11 mouse cellular contexts compared by ENCODE assay signal in the genomic region with DNA sequence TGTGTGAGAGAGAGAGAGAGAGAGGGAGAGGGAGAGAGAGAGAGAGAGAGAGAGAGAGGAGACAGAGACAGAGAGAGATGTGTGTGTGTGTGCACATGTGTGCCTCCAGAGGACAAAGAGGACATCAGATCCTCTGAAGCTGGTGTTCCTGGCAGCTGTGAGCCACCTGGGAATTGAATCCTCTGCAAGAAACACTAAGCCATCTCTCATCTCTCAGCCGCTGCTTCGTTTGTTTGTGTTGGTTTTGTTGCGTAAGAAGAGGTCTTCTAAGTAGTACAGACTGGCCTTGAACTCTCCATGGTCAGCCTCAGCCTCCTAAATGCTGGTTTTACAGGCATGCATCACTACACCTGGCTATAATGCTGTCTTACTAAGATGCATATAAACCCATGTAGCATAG. TPM values are rescaled to one million over a fixed set of nuclear protein-coding genes. Genes with fewer than 3 reads are reported as not detected.
DNase-seq lines count a peak whose midpoint lies in the region; ATAC-seq lines count a peak whose summit lies in the region.
"Had no signal": no experiment of that assay in that cellular context is flagged by ENCODE, and none has a peak within 500 bp of the region (broad histone marks: within the 10 kb centered on the region; RNA-seq: fewer than 3 reads in every experiment).

No protein-coding gene starts in this region.

- 23% methylated on average over 3 of the region's 3 CpGs for WGBS in lung, embryonic 15.5 days
- 67% methylated on average over 3 of the region's 3 CpGs for WGBS in limb, embryonic 10.5 days

- H3K4me2 ChIP-seq in lung, embryonic 15.5 days = no peak overlapping the region
- H3K4me2 ChIP-seq: forebrain, embryonic 12.5 days; hindbrain, embryonic 15.5 days; limb, embryonic 15.5 days; midbrain, embryonic 15.5 days had no signal

- no peak overlapping the region for H3K4me3 ChIP-seq in lung, embryonic 15.5 days
- H3K4me3 ChIP-seq in limb, embryonic 10.5 days = no peak overlapping the region
- H3K4me3 ChIP-seq: forebrain, embryonic 12.5 days; hindbrain, embryonic 15.5 days; limb, embryonic 15.5 days; midbrain, embryonic 15.5 days had no signal

- no peak for ATAC-seq in lung, embryonic 15.5 days (ENCODE audit: borderline replicate concordance, extremely low read depth, low FRiP score, low TSS enrichment)

- H3K9ac ChIP-seq in lung, embryonic 15.5 days = no peak overlapping the region
- H3K9ac ChIP-seq: forebrain, embryonic 12.5 days; hindbrain, embryonic 15.5 days; limb, embryonic 15.5 days; midbrain, embryonic 15.5 days had no signal

- no peak for DNase-seq in lung, postnatal 14 days
- peak; percentile 26 for DNase-seq in brain, adult 2 months (ENCODE audit: low read depth, low spot score)
- peak; percentile 47 for DNase-seq in gastrocnemius, postnatal 25 days
- no peak for DNase-seq in limb, embryonic 10.5 days (ENCODE audit: low spot score)
- no peak for DNase-seq in natural killer cell, adult 2 months (ENCODE audit: low spot score in 2 of 2)
- no peak for DNase-seq in ovary, postnatal 14 days (ENCODE audit: low spot score)

- peak overlapping the region; percentile 61; the same call in 1 of the 2 replicates for H3K27ac ChIP-seq in lung, embryonic 15.5 days
- peak overlapping the region; percentile 58; the same call in 1 of the 2 replicates for H3K27ac ChIP-seq in limb, embryonic 10.5 days
- H3K27ac ChIP-seq: limb, embryonic 15.5 days had no signal

- no peaks in the 10 kb centered on the region for H3K36me3 ChIP-seq in lung, embryonic 15.5 days
- no peaks in the 10 kb centered on the region for H3K36me3 ChIP-seq in limb, embryonic 10.5 days
- H3K36me3 ChIP-seq: forebrain, embryonic 12.5 days; hindbrain, embryonic 15.5 days; limb, embryonic 15.5 days; midbrain, embryonic 15.5 days had no signal

- H3K27me3 ChIP-seq in lung, embryonic 15.5 days = no peaks in the 10 kb centered on the region
- no peaks in the 10 kb centered on the region for H3K27me3 ChIP-seq in limb, embryonic 10.5 days (ENCODE audit: low read depth, poor library complexity, severe bottlenecking)
- H3K27me3 ChIP-seq: hindbrain, embryonic 15.5 days; limb, embryonic 15.5 days had no signal

- no peaks in the 10 kb centered on the region for H3K9me3 ChIP-seq in lung, embryonic 15.5 days
- no peaks in the 10 kb centered on the region for H3K9me3 ChIP-seq in limb, embryonic 10.5 days (replicated peaks)
- H3K9me3 ChIP-seq: forebrain, embryonic 12.5 days; hindbrain, embryonic 15.5 days; limb, embryonic 15.5 days; midbrain, embryonic 15.5 days had no signal

- H3K4me1 ChIP-seq in lung, embryonic 15.5 days = peaks cover 15% of the 10 kb centered on the region
- peaks cover 14% of the 10 kb centered on the region for H3K4me1 ChIP-seq in limb, embryonic 10.5 days

RNA-seq across cellular contexts. Expression of gene Fam189a2, which starts 12.9 kb away (rescaled TPM):
- polyA plus RNA-seq in lung, embryonic 15.5 days (2015; fragmentation: Nextera tagmentation; extraction: Ambion mirVana) = 1.4 and 1.5 TPM in 2 replicates
- total RNA-seq in gastrocnemius, postnatal 25 days (2021) = 10 to 100 TPM; 22.5 to 31.0 TPM
- 0.20 and 0.28 TPM in 2 replicates for polyA plus RNA-seq in limb, embryonic 10.5 days (2016; fragmentation: Nextera tagmentation; extraction: Ambion mirVana)

Comparison
In these comparisons a context has a peak if more than half of its experiments do, and no peak if none do; other contexts are left out.
1. DNase-seq: peak in brain, adult 2 months (single experiment) and gastrocnemius, postnatal 25 days (single experiment); none in lung, postnatal 14 days (single experiment), limb, embryonic 10.5 days (single experiment), natural killer cell, adult 2 months (0 of 2) and ovary, postnatal 14 days (single experiment).